Mouse (Mus musculus) lung, embryonic 14.5 days (tissue): ENCODE data around the gene Lce3e. TPM values are rescaled to one million over a fixed set of nuclear protein-coding genes. Genes with fewer than 3 reads are reported as not detected.

Source experiments
- ATAC-seq: fragments of 200-750 bp; cut with Nextera tagmentation; 2 replicates; pipeline ENCODE4 v1.8.0; 2017; ENCODE audit warnings: mild to moderate bottlenecking, moderate TSS enrichment, moderate library complexity; ENCODE audit not compliant: insufficient read depth
- DNase-seq: peaks from one replicate; pipeline ENCODE4 v3.0.0-alpha.2; 2015
- H3K27ac ChIP-seq: fragments of 300-500 bp; sonication (generic); 2 replicates; pipeline ENCODE4 v1.5.1; 2014; ENCODE audit warnings: low read depth, mild to moderate bottlenecking, moderate library complexity
- H3K27me3 ChIP-seq: fragments of 300-500 bp; sonication (generic); 2 replicates; pipeline ENCODE4 v1.6.1; 2014; ENCODE audit warnings: low read length, control low read depth; ENCODE audit not compliant: insufficient read depth
- H3K36me3 ChIP-seq: fragments of 300-500 bp; sonication (generic); 2 replicates; pipeline ENCODE4 v1.6.1; 2014; ENCODE audit warnings: control low read depth; ENCODE audit not compliant: insufficient read depth
- H3K4me1 ChIP-seq: fragments of 300-500 bp; sonication (generic); 2 replicates; pipeline ENCODE4 v1.6.1; 2014; ENCODE audit warnings: antibody characterized with exemption, control low read depth; ENCODE audit not compliant: insufficient read depth
- H3K4me2 ChIP-seq: fragments of 300-500 bp; sonication (generic); 2 replicates; pipeline ENCODE4 v1.6.1; 2014; ENCODE audit warnings: mild to moderate bottlenecking
- H3K4me3 ChIP-seq: fragments of 300-500 bp; sonication (generic); 2 replicates; pipeline ENCODE4 v1.5.1; 2014; ENCODE audit warnings: low read depth, low read length
- H3K9ac ChIP-seq: fragments of 300-500 bp; sonication (generic); 2 replicates; pipeline ENCODE4 v1.6.1; 2014
- H3K9me3 ChIP-seq: fragments of 300-500 bp; sonication (generic); 2 replicates; pipeline ENCODE4 v1.6.1; 2016; ENCODE audit warnings: low read depth, low read length, control low read depth
- CTCF ChIP-seq: IDR thresholded peaks from 2 replicates; pipeline ENCODE4 v1.5.1; 2016; ENCODE audit warnings: antibody characterized with exemption, low read depth
- WGBS: fragments of 180-500 bp; shearing (Covaris S2); extraction: QIAGEN DNeasy Blood & Tissue Kit; methylation state at CpG from one replicate; pipeline ENCODE4 v1.1.7; 2014; 5-methylcytosine and 5-hydroxymethylcytosine counted together
- polyA plus RNA-seq: library from polyadenylated mRNA; unstranded; fragments of >200 nt; fragmentation: Nextera tagmentation; extraction: Ambion mirVana; gene quantifications from 2 replicates; pipeline ENCODE4 v1.2.1, GENCODE M21; 2014

Gene Lce3e
- polyA plus RNA-seq, 1 experiment from 2014 or later, result not detected

DNA sequence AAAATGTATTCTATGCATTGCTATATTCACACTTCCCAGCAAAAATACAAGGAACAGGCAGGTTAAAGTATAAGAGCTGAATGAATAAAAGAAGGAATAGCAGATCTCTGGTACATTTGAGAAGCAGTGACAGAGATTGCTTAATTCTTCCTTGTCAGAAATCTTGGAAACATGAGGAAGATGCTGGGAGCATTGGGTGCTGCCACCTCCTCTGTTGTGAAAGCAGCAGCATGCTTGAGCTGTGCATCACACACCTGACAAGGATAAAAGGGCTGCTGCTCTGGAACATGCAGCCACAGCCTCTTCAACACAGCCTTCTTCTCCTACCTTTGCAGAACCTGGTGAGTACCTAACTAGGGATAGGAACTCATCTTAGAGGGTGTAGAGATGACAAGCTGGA lies 25.1 kb downstream of the Lce3e start, which contains the start of gene Lce3f:
Gene Lce3f, plus strand, starts transcription at position 301 of the 400 bp plus-strand sequence.
- ATAC-seq, result no peak
- no peak for DNase-seq
- no peaks in the 10 kb centered on the region for H3K36me3 ChIP-seq
- H3K4me1 ChIP-seq, result no peaks in the 10 kb centered on the region
- H3K4me3 ChIP-seq, result no peak within 1 kb of the TSS
- no peak for TF ChIP-seq CTCF
- H3K27me3 ChIP-seq, result no peaks in the 10 kb centered on the region
- no peak within 1 kb of the TSS for H3K4me2 ChIP-seq
- no peaks in the 10 kb centered on the region for H3K9me3 ChIP-seq
- no peak within 1 kb of the TSS for H3K27ac ChIP-seq
- H3K9ac ChIP-seq, result no peak within 1 kb of the TSS

DNA sequence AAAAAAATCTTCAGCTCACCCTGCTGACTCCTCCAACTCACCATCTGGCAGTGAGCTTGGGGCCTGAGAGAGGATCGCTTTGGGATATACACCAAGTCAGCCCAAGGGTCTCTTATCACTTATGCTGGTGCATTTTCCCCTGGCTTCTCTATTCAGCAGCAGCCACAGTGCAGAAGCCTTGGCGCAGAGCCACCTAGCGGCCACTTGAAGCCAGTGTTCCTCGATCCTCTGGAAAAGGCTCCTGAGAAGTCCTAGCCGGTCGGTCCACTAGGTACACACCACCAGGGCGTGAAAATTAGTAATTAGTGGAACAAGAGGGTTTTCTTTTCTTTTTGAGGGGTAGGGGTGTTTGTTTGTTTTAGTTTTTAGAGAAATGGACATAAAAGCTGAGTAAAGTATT lies 31.8 kb downstream of the Lce3e start:
- Histone ChIP-seq H3K4me2 (no peak overlapping the region), H3K4me3 (no peak overlapping the region), H3K36me3 (no peaks in the 10 kb centered on the region), H3K27me3 (no peaks in the 10 kb centered on the region), H3K9ac (no peak overlapping the region), H3K27ac (no peak overlapping the region), H3K9me3 (no peaks in the 10 kb centered on the region), H3K4me1 (no peaks in the 10 kb centered on the region)
- TF ChIP-seq CTCF, result peak; percentile 83
- ATAC-seq (peak; percentile 92), DNase-seq (peak; percentile 90)
- WGBS, result 3% methylated on average over 7 of the region's 7 CpGs

DNA sequence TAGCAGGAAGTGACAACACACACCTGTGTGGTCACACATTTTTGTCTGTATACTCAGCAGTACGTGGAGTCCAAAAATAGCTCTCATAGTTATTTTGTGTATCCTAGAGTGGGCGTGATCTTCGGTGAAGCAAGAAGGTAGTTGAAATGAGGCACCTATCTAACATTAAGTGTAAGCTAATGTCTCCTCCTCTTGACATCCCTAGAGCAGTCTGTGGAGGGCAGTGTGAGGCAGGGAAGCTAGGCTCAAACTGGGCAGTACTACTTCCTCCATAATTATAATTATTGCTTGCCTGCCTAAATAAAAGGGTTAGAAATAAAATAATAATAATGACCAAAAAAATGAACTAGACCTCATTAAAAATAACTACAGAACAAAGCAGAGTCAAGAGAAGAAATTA lies 33.8 kb downstream of the Lce3e start:
- no peak overlapping the region for H3K9ac ChIP-seq
- no peak overlapping the region for H3K4me3 ChIP-seq

DNA sequence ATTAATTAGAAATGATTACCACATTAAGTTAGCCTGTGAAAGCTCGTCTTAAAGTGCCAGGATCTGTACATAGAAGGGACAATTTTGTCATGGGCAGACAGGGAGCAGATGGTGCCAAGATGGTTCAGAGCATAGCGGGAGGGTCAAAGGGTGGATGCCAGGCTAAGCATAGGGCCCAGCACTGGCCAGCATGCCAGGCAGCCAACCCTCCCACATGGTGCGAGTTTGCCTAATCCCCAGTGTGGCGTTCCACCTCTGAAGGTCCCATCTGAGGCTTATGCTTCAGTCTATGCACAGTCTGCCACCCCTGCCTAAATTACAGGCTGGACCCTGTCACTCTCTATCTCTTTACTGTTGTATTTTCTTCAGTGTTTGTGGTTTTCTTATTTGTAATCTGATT lies 36.0 kb downstream of the Lce3e start:
- Histone ChIP-seq H3K27me3 (no peaks in the 10 kb centered on the region), H3K36me3 (no peaks in the 10 kb centered on the region), H3K4me2 (no peak overlapping the region), H3K4me1 (no peaks in the 10 kb centered on the region), H3K9ac (no peak overlapping the region), H3K9me3 (no peaks in the 10 kb centered on the region), H3K4me3 (no peak overlapping the region), H3K27ac (no peak overlapping the region)
- ATAC-seq, result no peak
- WGBS, result 72% methylated on average over 4 of the region's 4 CpGs
- no peak for TF ChIP-seq CTCF
- no peak for DNase-seq

More for the DNA sequence above, 33.8 kb downstream of the Lce3e start:
- Histone ChIP-seq H3K27ac (no peak overlapping the region), H3K4me2 (no peak overlapping the region), H3K36me3 (no peaks in the 10 kb centered on the region), H3K4me1 (no peaks in the 10 kb centered on the region), H3K27me3 (no peaks in the 10 kb centered on the region), H3K9me3 (no peaks in the 10 kb centered on the region)
- ATAC-seq (no peak), DNase-seq (no peak)
- no peak for TF ChIP-seq CTCF
- WGBS, result 57% methylated on average over 3 of the region's 3 CpGs

DNA sequence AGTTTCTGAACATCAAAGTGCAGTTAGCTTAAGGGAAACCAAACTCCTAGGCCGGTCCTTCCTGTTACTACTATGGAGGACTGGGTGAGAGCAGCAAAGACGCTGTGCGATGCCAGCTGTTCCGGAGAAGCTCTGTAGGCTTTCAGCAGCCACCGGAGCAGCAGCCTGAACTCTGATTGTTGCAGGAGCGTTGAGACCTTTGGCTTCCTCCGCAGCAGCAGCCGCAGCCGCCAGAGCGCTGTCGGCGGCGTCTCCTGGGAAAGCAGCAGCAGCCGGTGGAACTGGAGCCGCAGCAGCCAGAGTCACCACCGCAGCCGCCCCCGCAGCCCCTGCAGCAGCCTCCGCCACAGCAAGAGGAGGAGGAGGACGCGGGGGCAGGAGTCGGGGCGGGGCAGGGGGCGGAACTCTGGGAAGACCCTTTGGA lies 47.5 kb downstream of the Lce3e start:
- H3K4me1 ChIP-seq, result no peaks in the 10 kb centered on the region; the same call in 1 of the 2 replicates
- peak overlapping the region; percentile 53 for H3K9ac ChIP-seq
- under 1% methylated on average over 24 of the region's 24 CpGs for WGBS
- peak overlapping the region; percentile 43 for H3K4me3 ChIP-seq
- peak; percentile 89 for ATAC-seq
- H3K9me3 ChIP-seq, result no peaks in the 10 kb centered on the region
- H3K4me2 ChIP-seq, result peak overlapping the region; percentile 75
- peak overlapping the region; percentile 25 for H3K27ac ChIP-seq
- TF ChIP-seq CTCF, result no peak
- peak; percentile 75 for DNase-seq
- no peaks in the 10 kb centered on the region for H3K36me3 ChIP-seq
- no peaks in the 10 kb centered on the region for H3K27me3 ChIP-seq

DNA sequence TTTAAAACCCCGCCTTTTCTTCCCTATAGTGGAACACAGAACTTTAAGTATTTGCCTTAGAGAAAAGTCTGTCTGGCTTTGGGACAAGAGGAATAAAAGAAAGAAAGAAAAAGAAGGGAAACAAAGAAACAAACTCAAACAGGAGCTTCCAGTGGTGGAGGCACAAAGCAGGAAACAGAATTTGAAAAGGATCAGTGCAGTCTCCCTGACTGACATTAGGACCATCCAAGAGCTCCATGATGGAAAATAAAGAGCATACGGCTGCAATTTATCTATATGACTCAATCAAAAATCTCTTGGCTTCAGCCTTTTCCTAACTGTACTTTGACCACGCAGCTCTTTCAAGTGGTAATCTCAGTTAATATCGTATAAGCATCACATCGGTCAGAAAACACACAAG lies 48.0 kb downstream of the Lce3e start:
- peak overlapping the region; percentile 75 for H3K4me2 ChIP-seq
- H3K9me3 ChIP-seq, result no peaks in the 10 kb centered on the region
- peak overlapping the region; percentile 43 for H3K4me3 ChIP-seq
- H3K4me1 ChIP-seq, result no peaks in the 10 kb centered on the region; the same call in 1 of the 2 replicates
- whole genome bisulfite sequencing, result 29% methylated on average over 5 of the region's 5 CpGs
- DNase-seq (no peak), ATAC-seq (no peak)
- peak overlapping the region; percentile 53 for H3K9ac ChIP-seq
- no peaks in the 10 kb centered on the region for H3K27me3 ChIP-seq
- TF ChIP-seq CTCF, result no peak
- H3K36me3 ChIP-seq, result no peaks in the 10 kb centered on the region
- no peak overlapping the region for H3K27ac ChIP-seq

DNA sequence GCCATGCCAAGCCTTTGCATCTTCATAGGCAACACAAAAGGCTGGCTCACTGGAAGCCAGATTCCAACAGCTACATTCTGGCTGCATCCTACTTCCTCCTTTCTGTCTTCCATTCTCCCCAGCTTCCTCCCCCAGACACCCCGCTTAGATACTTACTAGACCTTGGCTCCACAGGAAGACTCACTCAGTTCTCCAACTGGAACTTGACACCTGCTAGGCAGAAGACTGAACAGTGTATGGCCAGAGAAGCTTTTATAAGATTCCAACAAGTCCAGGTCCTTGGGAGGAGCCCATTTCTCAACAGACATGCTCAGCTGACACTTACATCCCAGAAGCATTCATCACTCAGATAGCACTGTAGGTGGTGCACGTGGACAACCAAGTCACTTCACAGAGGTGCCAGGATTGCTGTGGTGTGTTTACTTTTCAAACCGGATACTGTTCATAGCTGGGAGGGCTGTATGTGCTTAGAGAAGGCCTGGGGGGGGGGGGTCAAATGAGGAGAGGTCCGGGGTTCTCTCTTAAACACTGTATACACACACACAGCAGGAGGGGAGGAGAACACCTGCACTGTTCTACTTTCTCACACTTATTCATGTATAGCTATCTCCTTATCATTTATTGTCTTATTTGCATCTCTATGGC lies 48.7 kb downstream of the Lce3e start, which contains the start of gene Crct1:
Gene Crct1, minus strand, starts transcription at position 228 of the 645 bp plus-strand sequence.
- Histone ChIP-seq H3K9me3 (no peaks in the 10 kb centered on the region), H3K4me2 (peak within 1 kb of the TSS; percentile 75), H3K4me1 (no peaks in the 10 kb centered on the region; the same call in 1 of the 2 replicates), H3K27ac (peak within 1 kb of the TSS; percentile 25), H3K27me3 (no peaks in the 10 kb centered on the region), H3K4me3 (peak within 1 kb of the TSS; percentile 43), H3K36me3 (no peaks in the 10 kb centered on the region), H3K9ac (peak within 1 kb of the TSS; percentile 53)
- 20% methylated on average over 4 of the region's 4 CpGs for WGBS
- 0 out of 2 replicates have a peak, but pooled peaks have one; percentile 53 for ATAC-seq
- DNase-seq, result no peak
- no peak for TF ChIP-seq CTCF

Other genes with a start within 250 kb of the Lce3e start
- not detected in 2 replicates for gene Lce1f, start 246.7 kb upstream of the Lce3e start, polyA plus RNA-seq
- not detected in 2 replicates for gene Gm38119, start 228.0 kb upstream of the Lce3e start, polyA plus RNA-seq
- not detected in 2 replicates for gene Lce1g, start 214.7 kb upstream of the Lce3e start, polyA plus RNA-seq
- not detected in 2 replicates for gene Lce1h, start 202.0 kb upstream of the Lce3e start, polyA plus RNA-seq
- gene Lce1i, start 188.2 kb upstream of the Lce3e start, polyA plus RNA-seq, result not detected in 2 replicates
- not detected in 2 replicates for gene Lce1j, start 176.5 kb upstream of the Lce3e start, polyA plus RNA-seq
- not detected in 2 replicates for gene Lce1k, start 159.2 kb upstream of the Lce3e start, polyA plus RNA-seq
- not detected in 2 replicates for gene Kprp, start 139.8 kb upstream of the Lce3e start, polyA plus RNA-seq
- not detected in 2 replicates for gene Lce1l, start 115.8 kb upstream of the Lce3e start, polyA plus RNA-seq
- not detected in 2 replicates for gene 2310050C09Rik, start 96.8 kb upstream of the Lce3e start, polyA plus RNA-seq
- not detected in 2 replicates for gene Lce3a, start 40.8 kb upstream of the Lce3e start, polyA plus RNA-seq
- not detected in 2 replicates for gene Lce3b, start 34.1 kb upstream of the Lce3e start, polyA plus RNA-seq
- gene Lce3c, start 22.6 kb upstream of the Lce3e start, polyA plus RNA-seq, result not detected in 2 replicates
- gene Lce3d, start 9.7 kb upstream of the Lce3e start, polyA plus RNA-seq, result not detected in 2 replicates
- gene Lce3f, start 25.2 kb downstream of the Lce3e start, polyA plus RNA-seq, result not detected in 2 replicates
- not detected in 2 replicates for gene Crct1, start 48.6 kb downstream of the Lce3e start, polyA plus RNA-seq
- not detected in 2 replicates for gene Lce1m, start 52.0 kb downstream of the Lce3e start, polyA plus RNA-seq
- not detected in 2 replicates for gene Gm4858, start 101.8 kb downstream of the Lce3e start, polyA plus RNA-seq
- not detected in 2 replicates for gene Crnn, start 177.7 kb downstream of the Lce3e start, polyA plus RNA-seq
- gene Flg2, start 230.2 kb downstream of the Lce3e start, polyA plus RNA-seq, result not detected in 2 replicates